Mouse (Mus musculus) heart, adult 18-20 months (tissue): ENCODE measurements at regions not wholly inside any gene's neighbourhood (a gene's known extent, or its start where the extent isn't known, plus 50 kb on each side); places are given as distances from the start of the nearest gene placed in this dataset.

ENCODE experiments used
- DNase-seq, 2 experiments: peaks; one replicate each; pipeline ENCODE4 v3.0.0; 2021 to 2022; ENCODE audit warnings: mixed read lengths in 1 of 2

DNA sequence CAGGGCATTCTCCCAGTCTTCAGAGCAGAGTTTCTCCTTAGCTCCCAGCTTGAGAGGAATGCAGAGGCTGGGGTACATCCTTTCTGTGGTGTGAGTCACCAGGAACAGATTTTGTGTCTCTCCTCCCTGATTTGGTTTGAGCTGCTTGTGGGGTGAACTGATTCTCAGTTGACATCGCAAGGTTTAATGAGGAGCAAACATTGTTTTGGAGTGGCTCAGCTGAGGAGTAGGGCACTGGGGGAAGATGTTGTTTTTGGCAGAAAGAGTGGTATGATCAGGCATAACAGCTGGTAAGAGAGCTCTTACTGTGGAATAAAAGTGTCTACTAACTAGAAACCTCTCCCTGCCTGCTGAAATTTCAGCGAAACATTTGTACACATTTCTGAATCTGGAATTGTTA lies 519.4 kb upstream of the Fam241a start:
- no peak for DNase-seq

- no peak for DNase-seq
These were observed 517.4 kb upstream of the Fam241a start for GRCm38 (mm10) chr3:128413481-128413880.

DNA sequence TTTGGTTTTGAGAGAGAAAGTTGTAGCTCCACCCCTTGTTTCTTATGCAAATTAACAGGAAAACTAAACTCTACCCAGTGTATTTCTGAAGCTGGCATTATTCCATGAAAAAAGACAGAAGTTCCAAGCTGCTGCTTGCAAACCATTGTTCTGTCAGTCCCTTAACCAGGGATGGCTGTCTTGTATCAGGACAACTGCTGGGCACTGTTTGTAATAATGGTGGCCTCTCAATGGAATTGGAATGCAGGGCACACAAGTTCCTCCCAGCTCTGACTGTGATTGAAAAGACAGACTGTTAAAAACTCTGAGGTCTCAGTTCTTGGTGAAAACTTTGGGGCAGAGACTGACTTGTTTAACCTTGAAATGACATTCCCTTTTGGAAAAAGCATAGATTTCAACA lies 516.0 kb upstream of the Fam241a start:
- no peak for DNase-seq

DNA sequence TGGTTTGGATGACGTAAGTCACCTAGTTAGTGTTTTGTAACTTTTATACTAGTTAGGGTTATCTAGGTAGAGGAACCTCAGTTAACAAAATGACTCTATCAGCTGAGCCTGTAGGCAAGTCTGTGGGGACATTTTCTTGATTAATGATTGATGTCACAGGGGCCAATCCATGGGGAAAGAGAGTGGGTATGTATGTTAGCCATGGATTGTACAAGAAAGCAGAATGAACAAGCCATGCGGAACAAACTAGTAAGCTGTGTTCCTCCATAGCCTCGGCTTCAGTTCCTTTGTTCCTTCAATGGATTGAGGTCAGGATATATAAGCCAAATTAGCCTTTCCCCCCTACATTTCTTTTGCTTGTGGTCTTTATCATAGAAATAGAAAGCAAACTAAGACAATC lies 498.7 kb upstream of the Fam241a start:
- DNase-seq = no peak

DNA sequence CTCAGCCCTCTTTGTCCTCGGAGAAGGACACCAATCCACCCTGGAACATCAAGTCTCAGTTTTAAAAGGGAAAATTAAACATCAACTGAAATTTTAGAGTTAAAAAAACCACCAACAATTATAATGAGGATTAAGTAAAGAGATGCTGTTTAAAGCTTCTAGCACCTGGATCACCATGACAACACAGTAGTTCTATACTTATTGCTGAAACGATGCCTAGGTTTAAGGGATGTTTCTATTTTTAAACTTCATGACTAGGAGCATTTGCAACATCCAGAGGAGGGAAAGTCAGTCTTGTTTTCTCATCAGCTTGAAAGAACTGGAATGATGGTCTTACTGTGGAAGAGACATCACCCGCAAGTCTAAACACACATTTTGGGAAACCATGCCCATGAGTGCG lies 484.5 kb upstream of the Fam241a start:
- no peak for DNase-seq

GRCm38 (mm10) chr3:128369521-128370127 lies 473.5 kb upstream of the Fam241a start:
- DNase-seq = no peak

DNA sequence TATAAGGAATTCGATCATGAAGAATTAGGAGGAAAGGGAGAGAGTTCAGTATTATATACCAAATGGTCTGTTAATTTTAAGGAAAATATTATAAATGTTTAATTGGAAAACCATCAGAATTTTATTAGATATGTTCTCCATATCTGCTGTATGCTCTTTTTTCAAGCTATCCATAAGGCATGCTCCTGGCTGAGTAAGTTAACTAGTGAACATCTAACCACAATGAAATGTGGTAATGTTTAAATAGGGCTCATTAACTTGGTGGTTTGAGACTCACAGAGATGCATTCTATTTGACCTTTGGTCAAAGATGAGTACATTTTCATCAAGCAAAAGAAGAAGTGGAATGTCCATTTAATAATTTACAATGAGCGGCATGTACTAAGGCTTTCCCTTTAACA lies 466.2 kb upstream of the Fam241a start:
- DNase-seq = no peak

- peak; percentile 4 to 21 for DNase-seq
These were observed 453.0 kb upstream of the Fam241a start for GRCm38 (mm10) chr3:128349123-128349522.

GRCm38 (mm10) chr3:128347782-128348574 lies 451.9 kb upstream of the Fam241a start:
- no peak for DNase-seq

DNA sequence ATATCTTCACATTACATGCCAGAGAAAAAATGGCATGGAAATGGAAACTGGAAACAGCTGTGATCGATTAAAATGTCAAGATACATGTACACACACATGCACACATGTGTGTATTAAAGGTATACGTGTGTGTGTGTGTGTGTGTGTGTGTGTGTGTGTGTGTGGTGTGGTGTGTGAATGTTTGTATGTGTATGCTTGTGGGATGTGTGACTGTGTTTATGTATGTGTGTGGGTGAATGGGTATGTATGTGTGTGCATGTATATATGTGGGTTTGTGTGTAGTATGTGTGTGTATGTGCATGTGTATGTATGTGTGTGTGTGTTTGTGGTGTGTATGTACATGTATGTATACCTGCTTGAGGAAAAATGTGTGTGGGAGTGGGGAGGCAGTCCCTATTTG lies 441.4 kb upstream of the Fam241a start:
- DNase-seq = no peak

- peak; percentile 21 to 42 for DNase-seq
These were observed 440.9 kb upstream of the Fam241a start for GRCm38 (mm10) chr3:128337031-128337430.

GRCm38 (mm10) chr3:128327677-128328076 lies 431.6 kb upstream of the Fam241a start:
- no peak for DNase-seq

GRCm38 (mm10) chr3:128301312-128301711 lies 405.2 kb upstream of the Fam241a start:
- DNase-seq = no peak

- no peak for DNase-seq
These were observed 402.0 kb upstream of the Fam241a start for GRCm38 (mm10) chr3:128298110-128298509.

DNA sequence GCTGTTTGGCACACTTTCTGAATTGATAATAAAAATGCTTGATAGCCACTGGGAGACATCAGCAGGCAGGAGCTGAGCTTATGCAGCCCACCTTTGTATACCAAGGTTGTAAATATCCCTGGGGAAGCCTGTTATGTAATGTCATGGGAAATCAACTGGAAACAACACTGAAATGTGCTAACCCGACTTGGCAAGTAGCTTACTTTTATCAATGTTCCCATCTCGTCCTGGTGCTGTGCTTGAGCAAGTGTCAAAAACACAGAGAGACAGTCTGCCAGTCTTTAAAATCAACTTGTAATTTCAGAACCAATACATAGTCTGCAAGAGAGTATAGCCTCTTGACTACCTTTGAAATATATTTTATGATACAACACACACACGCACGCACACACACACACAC lies 391.7 kb upstream of the Fam241a start:
- DNase-seq = no peak

DNA sequence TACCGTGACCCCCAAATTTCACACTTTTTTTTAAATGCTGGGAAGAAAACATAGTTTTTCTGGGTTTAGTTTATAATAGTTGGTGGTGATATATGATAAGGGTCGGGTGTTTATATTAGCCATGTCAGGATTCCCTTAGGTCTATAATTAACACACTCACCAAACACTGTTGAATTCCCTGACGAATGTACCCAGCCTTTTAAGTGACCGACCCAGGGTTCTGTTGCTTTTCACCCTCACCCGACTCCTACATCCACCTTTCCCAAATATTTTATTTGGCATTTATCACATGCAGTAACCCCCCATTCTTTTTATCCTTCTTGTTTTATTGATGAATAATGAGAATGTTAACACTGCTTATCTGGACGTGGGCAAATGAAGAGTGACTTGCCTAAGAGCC lies 389.1 kb upstream of the Fam241a start:
- DNase-seq = no peak

DNA sequence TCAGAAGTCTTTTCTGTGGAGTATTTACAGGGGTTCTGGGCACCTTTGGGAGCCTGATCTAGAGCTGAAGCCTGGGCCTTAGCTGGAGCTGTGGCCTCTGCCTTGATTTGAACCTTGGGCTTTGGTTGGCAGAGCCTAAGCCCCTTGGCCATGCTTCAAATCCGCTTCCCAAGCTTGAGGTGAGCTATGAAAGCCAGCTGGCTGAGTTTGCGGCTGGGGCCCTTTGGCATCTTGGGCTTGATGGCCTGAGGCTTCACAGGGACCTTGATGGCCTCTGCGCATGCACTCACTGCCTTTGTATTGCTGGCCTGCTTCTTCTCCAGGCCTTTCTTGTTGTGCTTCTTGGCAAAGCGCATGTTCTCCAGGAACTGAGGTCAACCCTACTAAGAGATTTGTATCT lies 384.5 kb upstream of the Fam241a start:
- DNase-seq = no peak

- no peak for DNase-seq
These were observed 374.5 kb upstream of the Fam241a start for GRCm38 (mm10) chr3:128270576-128270975.

DNA sequence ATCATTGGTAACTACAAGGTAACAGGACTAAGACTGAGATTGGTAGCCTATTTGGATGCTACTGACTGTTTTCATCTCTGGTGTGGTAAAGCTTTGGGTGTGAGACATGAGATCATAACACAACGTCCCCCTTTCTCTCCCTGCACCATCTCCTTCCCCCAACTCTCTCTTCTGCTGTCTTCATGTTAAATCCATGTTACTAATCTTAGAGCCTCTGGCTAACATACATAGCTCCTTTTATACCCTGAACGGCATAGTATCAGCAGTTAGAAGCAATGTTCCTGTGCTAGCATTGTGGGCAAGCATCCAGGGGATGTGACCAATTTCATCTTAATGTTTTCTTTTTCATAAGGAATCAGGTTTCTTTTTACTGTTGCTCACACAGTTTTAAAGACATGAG lies 365.1 kb upstream of the Fam241a start:
- no peak for DNase-seq

DNA sequence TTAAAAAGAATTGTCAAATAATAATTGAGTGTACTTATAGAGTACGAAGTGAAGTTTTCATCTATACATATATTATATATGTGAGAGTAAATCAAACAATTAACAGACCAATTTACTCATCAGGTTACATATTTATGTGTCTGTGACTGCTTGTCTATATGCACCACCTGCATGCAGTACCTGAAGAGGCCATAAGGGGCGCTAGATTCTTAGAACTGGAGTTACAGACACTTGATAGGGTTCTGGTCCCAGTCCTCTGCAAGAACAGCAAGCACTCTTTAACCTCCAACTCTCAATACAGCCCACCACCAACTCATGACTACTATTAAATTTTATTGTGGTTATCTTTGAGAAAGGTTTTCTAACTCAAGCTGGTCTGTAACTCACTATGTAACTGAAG lies 351.7 kb upstream of the Fam241a start:
- DNase-seq = no peak

GRCm38 (mm10) chr3:128239813-128240421 lies 343.8 kb upstream of the Fam241a start:
- DNase-seq = no peak

- DNase-seq = no peak
These were observed 334.3 kb upstream of the Fam241a start for GRCm38 (mm10) chr3:128230390-128230789.

DNA sequence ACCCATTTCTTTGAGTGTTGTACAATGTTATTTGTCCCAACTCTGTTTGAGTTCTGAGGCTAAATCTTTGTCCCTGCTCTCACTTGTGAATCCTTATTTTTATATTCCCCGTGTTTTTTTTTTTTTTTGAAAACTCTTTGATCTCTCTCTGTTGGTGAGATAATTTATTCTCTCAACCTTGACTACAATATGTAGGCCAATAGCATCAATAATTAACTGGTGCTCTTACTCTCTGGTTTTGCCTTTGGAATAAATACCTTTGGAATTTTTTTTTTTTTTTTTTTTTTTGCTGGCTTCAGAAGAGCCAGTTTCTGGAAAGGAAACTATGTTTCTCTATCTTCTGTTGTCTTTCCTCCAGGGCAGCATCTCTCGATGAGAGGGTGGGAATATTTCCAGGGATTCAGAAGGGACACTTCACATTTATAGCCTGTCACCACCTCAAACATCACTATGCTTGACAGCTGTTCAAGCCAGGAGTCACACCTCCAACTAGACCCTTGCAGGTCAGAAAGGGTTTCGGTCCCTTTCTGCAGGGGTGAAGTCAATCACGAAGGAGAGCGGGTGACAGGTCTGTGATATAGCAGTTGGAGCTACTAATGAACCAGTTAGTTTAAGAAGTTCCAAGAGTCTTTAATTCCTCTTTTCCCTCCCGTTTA lies 330.9 kb upstream of the Fam241a start:
- DNase-seq = no peak
